Mouse (Mus musculus) c-Kit-positive CD71-positive TER-119-positive erythroid progenitor cells, embryonic 14.5 days (primary cell): ENCODE measurements around the gene Scamp1.

Experiments used
- DNase-seq: peaks from one replicate; pipeline ENCODE4 v3.0.0-alpha.2; 2013; ENCODE audit warnings: low spot score

The Scamp1 gene

DNA sequence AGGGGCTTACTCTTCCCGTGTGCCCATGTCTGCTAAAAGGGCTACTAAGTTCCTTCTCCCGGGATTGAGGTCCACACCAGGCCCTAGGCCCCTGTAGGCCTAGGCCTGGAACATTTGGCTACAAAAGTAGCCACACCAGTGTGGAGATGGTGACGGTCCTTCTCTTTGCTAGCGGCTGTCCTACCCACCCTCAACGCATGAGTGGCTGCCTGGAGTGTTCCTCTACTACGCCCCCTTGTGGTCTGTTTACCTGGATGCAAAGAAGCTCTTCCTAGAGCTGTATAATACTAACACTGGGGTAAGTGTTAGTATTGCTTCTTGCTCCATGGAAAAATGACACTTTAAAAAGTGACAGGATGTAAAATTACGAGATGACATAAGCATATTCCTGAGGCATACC lies 108.5 kb downstream of the Scamp1 start:
- peak; percentile 62 for DNase-seq

DNA sequence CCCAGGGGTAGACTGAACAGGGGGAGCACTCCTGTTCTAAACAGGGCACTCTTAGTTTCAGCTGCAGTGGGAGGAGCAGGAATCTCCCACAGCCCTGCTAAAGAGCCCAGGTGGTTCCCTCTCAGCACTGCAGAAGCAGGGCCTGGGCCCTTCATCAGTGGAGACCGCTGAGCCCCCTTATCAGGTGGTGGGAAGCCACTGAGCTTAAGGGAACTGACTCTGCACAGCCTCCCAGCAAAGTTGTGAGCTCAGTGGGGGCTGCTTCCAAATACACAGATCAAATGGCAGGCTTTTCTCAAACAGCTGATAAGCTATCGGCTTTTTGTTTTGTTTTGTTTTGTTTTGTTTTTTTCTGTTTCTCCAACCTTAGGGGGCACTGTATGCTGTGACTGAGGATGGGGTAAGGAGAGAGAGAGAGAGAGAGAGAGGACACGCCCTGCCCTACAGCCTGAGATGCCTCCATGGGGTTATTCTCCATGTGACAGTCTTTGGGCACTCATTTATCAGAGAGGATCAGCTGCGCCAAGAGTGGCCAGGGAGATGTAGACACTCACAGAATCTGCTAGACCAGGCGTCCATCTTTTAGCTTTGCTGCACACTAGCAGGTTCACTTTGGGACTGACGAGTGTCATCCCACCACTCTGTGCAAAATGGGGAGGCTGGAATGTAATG lies 110.1 kb downstream of the Scamp1 start:
- peak; percentile 18 for DNase-seq

DNA sequence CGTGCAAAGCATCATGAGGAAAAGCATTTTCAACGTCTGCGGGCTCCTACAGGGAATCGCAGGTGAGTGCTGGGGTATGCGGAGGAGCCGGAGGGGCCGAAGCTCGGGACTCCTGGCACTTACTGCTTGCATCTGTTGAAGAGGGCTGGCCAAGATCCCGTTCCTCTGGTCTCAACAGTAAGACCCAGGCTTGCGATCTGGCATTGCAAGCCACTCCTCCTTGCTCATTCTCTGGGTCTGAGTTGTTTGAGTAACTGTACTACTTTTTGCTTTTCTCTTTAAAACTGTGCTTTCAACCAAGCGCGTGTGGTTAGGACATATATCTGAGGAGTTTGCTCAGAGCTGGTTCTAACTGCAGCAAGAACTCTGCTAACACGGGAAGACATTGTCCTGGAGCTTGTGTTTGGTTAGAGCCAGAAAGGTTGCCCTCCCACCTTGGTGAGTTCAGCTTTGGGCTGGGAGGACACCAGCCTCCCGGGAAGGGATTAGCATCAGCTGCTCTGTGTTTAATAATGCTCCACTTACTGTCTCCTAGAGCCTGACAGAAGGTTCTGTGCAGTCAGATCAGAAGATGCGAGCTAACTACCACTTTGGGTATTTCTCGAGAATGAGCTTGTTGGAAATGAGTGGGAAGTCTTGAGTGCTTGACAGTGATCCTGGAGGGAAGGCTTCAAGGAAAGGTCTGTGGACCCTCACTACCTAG lies 110.9 kb downstream of the Scamp1 start:
- DNase-seq, result peak; percentile 14

DNA sequence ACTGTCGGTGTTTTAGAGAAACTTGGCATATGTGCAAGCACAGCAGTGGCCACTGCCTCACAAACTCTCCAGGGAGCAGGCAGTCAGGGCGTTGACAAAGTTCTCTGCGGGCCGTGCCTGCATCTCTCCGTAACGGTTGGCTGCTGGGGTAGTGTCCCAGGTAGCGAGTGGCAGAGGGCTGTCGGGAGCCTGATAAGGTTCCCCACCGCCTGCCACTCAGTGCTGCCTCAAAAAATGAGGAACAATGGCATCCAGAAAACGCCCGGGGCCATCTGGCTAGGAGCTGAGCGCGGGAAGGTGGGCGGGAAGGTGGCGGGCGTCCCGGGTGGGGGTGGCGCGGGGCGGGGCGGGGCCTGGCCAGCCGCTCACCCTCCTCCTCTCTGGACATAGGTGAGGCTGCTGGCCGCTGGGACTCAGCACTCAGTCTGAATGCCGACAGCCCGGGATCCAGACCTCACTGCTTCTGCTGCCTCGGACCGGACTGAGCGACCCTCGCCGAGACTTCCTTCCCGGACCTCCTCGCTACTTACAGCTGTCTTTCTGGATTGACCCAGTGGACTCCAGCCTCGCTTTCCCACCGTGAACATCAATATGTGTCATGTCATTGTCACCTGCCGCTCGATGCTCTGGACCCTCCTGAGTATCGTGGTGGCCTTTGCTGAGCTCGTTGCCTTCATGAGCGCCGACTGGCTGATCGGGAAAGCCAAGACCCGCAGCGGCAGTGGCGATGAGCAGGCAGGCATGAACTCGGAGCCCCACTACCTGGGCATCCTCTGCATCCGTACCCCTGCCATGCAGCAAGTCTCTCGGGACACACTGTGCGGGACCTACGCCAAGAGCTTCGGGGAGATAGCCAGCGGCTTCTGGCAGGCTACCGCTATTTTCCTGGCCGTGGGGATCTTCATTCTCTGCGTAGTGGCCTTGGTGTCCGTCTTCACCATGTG lies 111.8 kb downstream of the Scamp1 start:
- DNase-seq, result peak; percentile 41

DNA sequence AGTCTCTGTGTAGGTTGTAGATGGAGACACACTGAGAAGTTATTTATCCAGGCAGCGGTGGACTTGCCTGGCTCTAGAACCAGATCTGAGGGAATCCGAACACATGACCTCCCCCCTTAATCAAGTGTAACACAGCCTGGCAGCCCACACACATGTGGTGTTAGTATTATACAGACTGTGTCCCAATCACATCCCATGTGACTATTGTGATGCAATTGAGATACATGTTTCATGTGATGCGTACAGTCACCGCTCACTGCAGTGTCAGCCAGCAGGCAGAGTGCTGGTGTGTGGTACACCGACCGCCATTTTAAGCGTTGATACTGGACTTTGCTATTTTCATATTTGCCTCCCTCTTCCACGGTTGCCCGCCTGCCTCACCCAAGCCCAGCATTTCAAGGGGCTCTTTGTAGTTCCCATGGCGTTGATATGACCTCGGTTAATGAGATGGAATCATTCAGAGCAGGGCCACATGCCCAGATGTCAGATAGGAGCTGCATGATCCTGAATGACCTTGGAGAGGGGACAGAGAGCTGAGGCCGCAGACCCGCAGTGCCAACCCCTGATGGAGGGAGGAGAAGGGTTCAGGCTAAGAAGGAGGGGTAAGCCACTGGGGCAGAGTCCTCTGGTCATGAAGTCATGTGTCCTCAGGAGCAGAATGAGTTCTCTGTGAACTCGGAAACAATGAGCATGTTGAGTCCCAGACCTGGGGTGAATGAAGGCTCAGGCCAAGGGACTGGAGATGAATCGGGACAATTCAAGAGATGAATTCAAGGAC lies 112.9 kb downstream of the Scamp1 start:
- DNase-seq, result no peak

DNA sequence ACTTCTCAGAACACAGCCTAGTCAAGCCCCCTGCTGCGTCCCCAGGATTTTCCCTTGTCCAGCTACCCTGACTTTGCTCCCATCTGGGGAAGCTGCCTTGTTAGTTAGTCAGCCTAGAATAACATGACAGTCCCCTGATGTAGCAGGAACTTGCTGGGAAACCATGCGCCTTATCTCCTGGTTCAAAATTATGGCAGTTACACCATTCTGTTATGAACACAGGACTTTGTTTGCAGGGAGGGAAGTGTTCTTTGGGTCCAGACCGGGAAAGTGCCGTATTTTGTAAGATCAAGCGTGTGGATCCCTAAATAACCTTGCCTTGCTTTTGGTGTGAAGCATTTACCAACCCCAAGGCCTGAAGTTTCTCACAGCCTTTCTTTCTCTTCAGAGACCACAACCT lies 114.0 kb downstream of the Scamp1 start:
- DNase-seq, result no peak

DNA sequence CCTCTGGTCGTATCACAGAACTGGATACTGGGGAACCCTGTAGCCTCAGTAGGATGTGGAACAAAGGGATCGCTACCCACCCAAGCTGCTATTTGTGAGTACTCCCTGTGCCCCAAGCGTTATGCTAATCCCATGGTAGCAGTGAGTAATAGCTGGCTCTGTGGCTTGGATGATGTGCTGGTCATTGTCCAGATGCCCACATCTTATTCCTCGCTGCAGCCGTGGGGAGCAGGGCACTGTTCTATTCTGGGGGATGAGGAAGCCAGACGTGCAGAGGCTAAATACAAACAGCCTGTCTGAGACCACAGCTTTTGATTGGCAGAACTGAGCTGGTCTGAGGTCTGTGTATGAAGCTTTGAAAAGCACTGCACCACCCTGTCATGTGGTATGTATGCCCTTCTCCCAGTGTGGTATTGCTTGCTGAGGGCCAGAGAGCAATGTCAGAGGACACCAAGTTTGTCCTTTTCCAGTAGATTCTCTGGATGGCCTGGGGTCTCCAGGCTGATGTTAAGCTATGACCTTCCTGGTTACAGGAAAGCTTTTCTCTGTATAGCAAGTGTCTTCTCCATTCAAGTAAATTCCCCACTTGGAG lies 116.2 kb downstream of the Scamp1 start:
- no peak for DNase-seq

DNA sequence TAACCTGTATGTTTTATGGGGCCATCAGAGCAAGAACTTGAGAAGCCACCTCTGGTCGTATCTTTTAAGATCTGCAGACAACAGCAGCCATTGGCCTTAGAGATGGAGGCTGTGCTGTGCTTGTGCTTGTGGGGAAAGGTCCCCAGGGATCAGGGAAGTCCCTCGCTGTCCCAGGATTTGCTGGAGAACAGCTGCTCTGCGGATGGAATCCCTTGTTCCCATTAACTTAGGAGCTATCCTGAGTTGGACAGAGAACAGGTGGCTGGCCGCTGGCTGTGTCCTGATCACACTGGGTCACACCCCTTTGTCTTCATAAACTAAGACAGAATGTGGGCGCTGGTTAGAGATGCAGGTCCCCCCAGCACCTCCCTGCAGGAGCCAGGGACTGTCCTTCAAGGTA lies 117.3 kb downstream of the Scamp1 start:
- no peak for DNase-seq

DNA sequence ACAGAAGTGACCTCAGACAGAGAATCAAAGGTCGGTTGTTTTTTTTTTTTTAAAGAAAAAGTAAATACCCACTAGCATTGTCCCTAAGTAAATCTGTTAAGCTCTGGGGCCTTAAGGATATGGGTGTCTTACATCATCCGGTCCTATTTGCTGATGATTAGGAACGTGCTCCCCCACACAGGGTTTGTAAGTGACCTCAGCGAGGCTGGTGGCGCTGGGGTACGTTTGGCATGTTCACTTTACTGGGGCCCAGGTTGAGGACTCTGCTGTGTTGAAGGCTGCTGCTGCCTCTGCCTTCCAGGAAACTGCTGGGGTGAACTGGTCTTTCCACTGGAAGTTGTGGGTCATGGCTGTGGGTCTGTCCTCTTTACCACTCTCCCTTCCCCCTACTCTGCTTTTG lies 121.2 kb downstream of the Scamp1 start:
- DNase-seq, result no peak

DNA sequence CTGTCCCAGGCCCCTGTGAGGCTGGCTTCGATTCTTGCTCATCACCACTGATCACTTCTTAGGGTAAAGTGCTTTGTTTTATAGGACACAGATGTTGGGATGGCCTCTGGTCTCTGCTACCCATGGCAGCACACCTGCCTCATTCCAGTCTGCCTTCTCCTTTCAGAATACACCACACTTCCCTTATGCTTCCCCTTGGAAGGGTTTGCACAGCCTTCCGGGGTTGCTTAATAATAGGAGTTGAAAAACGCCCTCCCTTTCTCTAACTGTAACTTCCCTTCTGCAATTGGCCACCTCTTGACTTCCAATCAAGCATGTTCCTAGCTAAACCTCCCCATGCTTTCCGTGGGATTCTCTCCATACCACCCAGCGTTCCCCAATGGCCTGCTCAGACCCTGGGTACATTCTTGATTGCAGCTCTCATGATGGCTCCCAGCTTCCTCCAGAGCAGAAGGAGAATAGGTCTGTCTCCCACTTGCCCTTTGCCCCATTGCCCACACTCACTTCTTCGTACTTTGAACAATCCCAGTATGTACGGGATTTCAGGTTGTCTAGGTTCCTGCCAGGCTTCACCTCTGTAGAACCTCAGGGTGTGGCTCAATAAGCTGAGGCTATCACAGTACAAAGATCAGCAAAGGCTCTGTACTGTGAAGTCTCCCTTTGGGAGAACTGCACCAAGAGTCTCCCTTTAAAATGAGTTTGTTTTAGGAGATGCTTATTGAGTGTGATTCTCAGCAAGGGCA lies 126.0 kb downstream of the Scamp1 start:
- no peak for DNase-seq

DNA sequence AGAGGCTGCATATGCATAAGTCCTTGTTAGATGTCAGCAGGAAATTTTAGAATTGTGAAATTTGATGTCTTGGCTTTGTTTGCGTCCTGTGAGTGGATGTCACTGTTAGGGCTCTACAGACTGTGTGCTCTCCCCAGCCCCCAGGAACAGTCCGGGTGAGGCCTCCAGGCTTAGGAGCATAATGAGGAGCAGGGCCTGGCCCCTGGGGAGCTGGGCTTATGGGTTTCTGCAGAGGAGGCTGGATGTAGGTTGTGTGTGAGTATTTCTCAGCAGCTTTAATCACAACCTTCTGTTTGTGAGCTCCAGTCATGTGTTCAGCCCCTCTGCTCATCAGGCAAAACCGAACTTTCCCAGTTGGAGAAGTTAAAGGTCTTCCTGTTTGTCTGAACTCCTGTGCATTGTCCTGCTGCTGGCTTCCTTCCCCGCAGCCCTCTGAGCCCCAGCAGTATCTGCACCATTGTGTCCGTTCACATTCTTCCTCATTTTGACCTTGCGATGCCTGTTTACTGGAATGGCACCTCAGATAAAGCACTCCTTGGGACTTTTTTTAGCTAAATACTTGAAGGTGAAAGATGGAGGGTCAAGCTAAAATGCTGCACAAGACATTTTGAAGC lies 126.7 kb downstream of the Scamp1 start:
- DNase-seq, result no peak

DNA sequence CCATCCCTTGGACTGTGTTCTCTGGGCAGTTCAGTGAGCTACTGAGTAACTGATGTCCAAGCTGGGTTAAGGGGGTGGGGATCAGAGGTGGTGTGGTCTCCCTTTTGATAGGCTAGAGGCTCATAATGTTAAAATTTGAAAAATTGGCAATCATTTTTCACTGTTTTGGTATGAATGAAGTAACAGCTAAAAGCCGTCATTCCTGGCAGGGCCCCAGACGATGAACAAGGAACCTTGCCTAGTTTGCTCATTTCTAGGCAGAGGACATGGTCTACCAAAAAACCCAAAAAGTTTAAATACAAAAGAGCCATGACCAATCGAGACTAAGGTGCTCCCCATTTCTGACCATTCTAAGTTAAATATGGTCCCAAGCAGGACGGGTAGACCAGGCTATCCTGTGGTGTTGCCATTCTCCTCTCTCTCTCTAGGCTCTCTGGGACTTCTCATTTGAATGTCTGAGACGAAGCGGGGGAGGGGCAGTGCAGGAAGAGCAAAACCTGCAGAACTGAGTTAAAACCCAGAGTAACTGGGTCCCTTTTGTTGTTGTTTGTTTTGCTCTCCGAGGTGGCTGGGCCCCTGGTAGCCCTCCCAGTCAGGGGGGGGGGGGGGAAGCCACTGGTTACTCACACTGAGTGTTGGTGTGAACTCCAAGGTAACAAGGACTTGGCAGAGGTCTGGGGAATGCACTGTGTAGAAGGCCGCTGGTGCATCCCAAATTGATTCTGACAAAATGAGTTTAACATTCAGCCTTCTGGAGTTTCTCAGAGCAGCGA lies 129.8 kb downstream of the Scamp1 start:
- no peak for DNase-seq

DNA sequence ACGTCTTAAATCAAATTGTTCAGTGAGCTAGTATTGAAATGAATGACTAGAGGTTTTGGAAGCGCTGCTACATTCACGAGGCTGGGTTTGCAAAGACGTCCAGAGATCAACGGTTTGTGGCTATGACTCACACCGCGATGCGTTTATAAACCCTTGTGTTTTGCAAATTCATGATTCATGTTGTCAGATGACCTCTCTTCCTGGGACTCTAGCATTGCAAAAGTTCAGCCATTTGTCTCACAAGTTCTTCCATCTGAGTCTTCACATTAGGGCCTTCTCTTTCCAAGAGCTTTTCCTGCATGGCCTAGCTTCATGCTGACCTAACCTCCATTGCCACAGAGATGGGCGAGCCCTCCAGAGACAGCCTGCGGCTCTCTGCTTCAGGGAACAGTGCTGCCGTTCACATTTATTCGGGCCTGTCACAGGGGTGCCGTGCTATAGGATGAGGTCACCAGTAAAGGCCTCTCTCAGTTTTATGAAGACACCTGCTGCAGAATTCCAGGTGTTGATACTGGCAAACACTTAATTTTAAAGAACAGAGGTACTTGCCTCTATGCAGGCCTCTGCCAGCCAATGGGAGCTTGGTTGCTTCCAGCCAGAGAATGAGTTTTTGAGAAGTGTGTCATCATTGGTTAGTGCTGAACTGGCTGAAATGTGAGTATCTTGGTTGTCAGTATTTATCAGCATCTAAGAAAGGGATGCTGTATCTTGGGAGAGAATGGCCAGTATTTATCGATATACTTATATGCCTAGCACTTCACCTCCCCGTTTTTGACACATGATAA lies 131.0 kb downstream of the Scamp1 start:
- no peak for DNase-seq

DNA sequence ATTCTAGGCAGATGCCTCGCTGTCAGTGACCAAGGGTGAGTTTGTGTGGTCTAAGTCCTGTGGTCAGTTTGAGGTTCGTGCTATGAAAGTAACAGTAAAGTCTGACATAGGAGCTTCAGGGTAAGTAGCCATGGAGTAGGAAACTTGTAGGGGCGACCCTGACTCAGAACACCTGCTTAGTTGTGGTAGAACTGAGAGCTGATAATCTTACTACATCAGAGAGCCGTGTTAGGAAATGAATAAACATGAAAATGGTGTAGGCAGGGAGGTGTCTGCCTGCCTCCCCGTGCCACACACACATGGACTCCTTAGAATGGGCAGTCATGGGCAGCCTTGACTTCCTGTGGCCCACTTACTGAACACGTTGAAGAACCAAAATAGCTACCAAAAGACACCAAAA lies 132.0 kb downstream of the Scamp1 start:
- no peak for DNase-seq

DNA sequence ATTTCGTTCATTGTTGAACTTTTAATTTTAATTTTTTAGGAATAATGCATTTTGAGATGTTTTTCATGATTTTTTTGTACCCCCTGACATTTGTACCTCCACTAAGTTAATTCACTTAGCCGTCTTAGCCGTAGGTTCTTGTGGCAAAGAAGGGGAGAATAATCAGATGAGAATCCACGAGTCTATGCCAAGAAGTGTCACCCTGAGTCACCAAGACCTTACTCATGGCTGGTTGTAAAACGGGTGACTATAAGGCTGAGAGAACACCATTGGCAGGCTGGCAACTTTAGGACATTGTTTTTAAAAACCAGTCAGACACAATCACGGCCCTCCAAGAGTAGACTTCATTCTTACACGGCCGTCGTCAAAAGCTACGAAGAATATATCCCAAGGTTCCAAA lies 132.8 kb downstream of the Scamp1 start:
- no peak for DNase-seq
